Mouse (Mus musculus) ES-Bruce4 (cell line): ENCODE results near the gene Gm49342. TPM values are rescaled to one million over a fixed set of nuclear protein-coding genes. Genes with fewer than 3 reads are reported as not detected.

Source experiments
- H3K27ac ChIP-seq: 2 replicates; pipeline ENCODE4 v1.5.1; 2012; ENCODE audit warnings: low read length, inconsistent platforms; ENCODE audit not compliant: insufficient read depth
- H3K27me3 ChIP-seq: 2 replicates; pipeline ENCODE4 v1.6.1; 2012; ENCODE audit warnings: mild to moderate bottlenecking, low read length, inconsistent platforms; ENCODE audit not compliant: control insufficient read depth, poor library complexity, insufficient read depth, severe bottlenecking
- H3K36me3 ChIP-seq: 2 replicates; pipeline ENCODE4 v1.6.1; 2012; ENCODE audit warnings: inconsistent platforms, mild to moderate bottlenecking, low read length, moderate library complexity; ENCODE audit not compliant: control insufficient read depth, poor library complexity, insufficient read depth, severe bottlenecking
- H3K4me1 ChIP-seq: one replicate; pipeline ENCODE4 v1.8.1; 2011; ENCODE audit warnings: low read length; ENCODE audit not compliant: control insufficient read depth, insufficient read depth
- H3K4me3 ChIP-seq: 2 replicates; pipeline ENCODE4 v1.5.1; 2011; ENCODE audit warnings: low read depth, mild to moderate bottlenecking, low read length
- H3K9ac ChIP-seq: 2 replicates; pipeline ENCODE4 v1.6.1; 2012; ENCODE audit warnings: low read depth, mild to moderate bottlenecking, inconsistent platforms; ENCODE audit not compliant: poor library complexity, severe bottlenecking
- H3K9me3 ChIP-seq: replicated peaks from 2 replicates; pipeline ENCODE4 v1.6.1; 2012; ENCODE audit warnings: mild to moderate bottlenecking, low read length, inconsistent platforms; ENCODE audit not compliant: control insufficient read depth, poor library complexity, insufficient read depth, severe bottlenecking
- CTCF ChIP-seq: IDR thresholded peaks from one replicate; pipeline ENCODE4 v1.8.1; 2011; ENCODE audit warnings: low read depth, low read length
- EP300 ChIP-seq: IDR thresholded peaks from 2 replicates; pipeline ENCODE4 v1.6.1; 2011; ENCODE audit warnings: low read depth, low read length; ENCODE audit not compliant: insufficient read depth
- POLR2A ChIP-seq: IDR thresholded peaks from one replicate; pipeline ENCODE4 v1.8.1; 2011; ENCODE audit warnings: low read length; ENCODE audit not compliant: insufficient read depth
- polyA plus RNA-seq: library from polyadenylated mRNA; stranded (reverse); fragments of >200 nt; gene quantifications from 2 replicates; pipeline ENCODE4 v1.2.4, GENCODE M21; 2011; ENCODE audit warnings: low read depth; ENCODE audit not compliant: missing spikeins, insufficient read depth, insufficient read length

Gm49342 gene
- polyA plus RNA-seq, 1 experiment, result 24.9 TPM

GRCm38 (mm10) chr14:50991037-50991436, 46.7 kb downstream of the Gm49342 start:
- TF ChIP-seq EP300 (no peak), POLR2A (no peak)
- H3K27ac ChIP-seq, result no peak overlapping the region
- H3K4me1 ChIP-seq, result no peaks in the 10 kb centered on the region
- H3K9me3 ChIP-seq, result no peaks in the 10 kb centered on the region
- H3K36me3 ChIP-seq, result no peaks in the 10 kb centered on the region
- H3K27me3 ChIP-seq, result no peaks in the 10 kb centered on the region
- H3K9ac ChIP-seq, result no peak overlapping the region
- H3K4me3 ChIP-seq, result no peak overlapping the region

DNA sequence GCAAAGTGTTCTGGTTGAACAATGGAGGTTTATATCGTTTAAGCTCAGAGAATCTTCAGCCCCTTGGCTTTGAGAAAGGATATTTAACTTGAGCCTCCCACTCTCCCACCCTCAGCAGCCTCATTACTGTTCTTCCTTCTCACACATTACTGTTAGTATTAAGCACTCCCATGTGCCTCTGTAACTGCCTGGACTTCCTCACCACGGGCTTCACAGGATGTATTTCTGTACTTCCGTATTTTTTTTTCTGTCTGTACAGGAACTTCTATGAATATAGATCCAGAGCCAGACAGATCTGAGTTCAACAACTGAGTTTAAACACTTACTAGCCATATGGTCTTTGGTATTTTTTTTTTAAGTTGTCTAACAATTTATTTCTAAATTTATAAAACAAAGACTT, 52.8 kb downstream of the Gm49342 start:
- Histone ChIP-seq H3K4me3 (no peak overlapping the region), H3K9ac (no peak overlapping the region), H3K4me1 (no peaks in the 10 kb centered on the region), H3K36me3 (no peaks in the 10 kb centered on the region), H3K27me3 (no peaks in the 10 kb centered on the region), H3K27ac (no peak overlapping the region), H3K9me3 (no peaks in the 10 kb centered on the region)
- TF ChIP-seq EP300 (no peak), POLR2A (no peak), CTCF (no peak)

GRCm38 (mm10) chr14:50997999-50998666, 53.8 kb downstream of the Gm49342 start:
- H3K27me3 ChIP-seq, result no peaks in the 10 kb centered on the region
- no peaks in the 10 kb centered on the region for H3K9me3 ChIP-seq
- no peak overlapping the region for H3K9ac ChIP-seq
- no peak overlapping the region for H3K4me3 ChIP-seq
- H3K27ac ChIP-seq, result no peak overlapping the region
- H3K36me3 ChIP-seq, result no peaks in the 10 kb centered on the region
- TF ChIP-seq EP300 (no peak), POLR2A (no peak), CTCF (no peak)
- no peaks in the 10 kb centered on the region for H3K4me1 ChIP-seq

DNA sequence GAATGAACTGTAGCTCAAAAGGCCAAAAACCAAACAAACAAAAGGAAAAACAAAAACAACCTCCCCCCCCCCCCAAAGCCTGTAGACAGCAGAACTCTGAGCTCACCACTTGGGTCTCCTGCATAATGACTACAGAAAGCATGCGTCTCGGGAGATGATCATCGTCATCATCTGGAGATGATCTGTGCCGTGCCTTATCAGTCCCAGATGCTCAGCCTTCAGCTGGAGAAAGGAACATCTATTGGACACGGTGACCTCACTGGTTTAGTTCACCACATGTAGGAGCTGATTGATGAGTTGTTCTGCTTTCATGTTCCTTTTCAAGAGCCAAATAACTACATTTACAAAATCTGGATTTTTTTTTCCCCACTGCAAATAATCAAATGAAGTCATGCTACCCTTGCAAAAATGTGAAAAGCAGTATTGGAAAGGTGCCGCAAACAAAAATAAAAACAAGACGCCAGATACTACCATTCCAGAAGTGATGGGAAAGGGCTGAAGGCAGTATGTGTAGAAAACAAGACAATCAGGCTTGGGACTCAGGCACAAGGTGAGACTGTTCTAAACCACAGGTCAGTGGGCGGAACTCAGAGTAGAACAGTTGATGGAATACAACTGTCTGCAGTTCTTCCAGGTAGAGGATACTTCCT, 63.0 kb downstream of the Gm49342 start, which contains the start of gene Rnase10:
Rnase10 (plus strand) TSS at position 600 of the 650 bp plus-strand sequence.
- no peaks in the 10 kb centered on the region for H3K27me3 ChIP-seq
- no peak within 1 kb of the TSS for H3K27ac ChIP-seq
- peaks cover 4% of the 10 kb centered on the region; the same call in 1 of the 2 replicates for H3K9me3 ChIP-seq
- H3K36me3 ChIP-seq, result no peaks in the 10 kb centered on the region
- H3K4me3 ChIP-seq, result no peak within 1 kb of the TSS
- H3K9ac ChIP-seq, result no peak within 1 kb of the TSS
- H3K4me1 ChIP-seq, result no peaks in the 10 kb centered on the region
- TF ChIP-seq EP300, result no peak
- no peak for TF ChIP-seq POLR2A
- TF ChIP-seq CTCF, result no peak

DNA sequence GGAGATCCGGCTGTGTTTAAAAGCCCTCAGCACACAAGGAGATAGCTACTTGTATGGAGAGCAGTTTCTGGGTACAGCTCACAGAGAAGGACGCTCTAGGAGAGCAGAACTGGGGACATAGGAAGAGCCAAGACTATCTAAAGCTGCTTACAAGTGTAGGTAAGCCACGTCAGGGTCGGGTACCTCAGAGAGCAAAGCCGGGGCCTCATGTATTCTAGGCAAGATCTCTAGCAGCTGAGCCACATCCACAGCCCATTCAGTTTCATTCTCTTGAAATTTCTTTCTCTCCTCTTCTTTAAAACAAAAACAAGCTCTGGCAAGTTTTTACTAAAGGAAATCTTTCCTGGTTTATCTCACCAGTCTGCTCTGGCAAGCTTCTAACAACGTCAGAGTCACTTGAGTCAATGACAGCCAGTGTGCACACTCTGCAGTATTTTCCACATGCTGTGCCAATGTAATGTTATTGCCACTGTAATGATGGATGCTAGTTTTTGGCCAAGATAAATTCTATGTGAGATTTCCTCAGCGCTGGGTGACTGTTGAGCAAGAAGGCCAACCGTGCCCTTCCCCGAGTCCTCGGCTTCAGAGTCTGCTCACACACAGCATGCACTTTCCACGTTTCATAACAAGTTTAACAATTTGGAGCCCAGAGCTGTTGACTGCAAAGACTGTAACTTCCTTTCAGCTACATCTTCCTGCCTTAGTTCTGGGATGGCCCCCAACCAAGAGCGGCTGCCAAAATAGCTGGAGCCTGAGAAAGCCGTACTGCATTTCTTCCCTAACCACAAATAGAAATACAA, 63.8 kb downstream of the Gm49342 start:
- Histone ChIP-seq H3K4me3 (no peak overlapping the region), H3K9ac (no peak overlapping the region), H3K9me3 (peaks cover 4% of the 10 kb centered on the region; the same call in 1 of the 2 replicates), H3K27me3 (no peaks in the 10 kb centered on the region), H3K4me1 (no peaks in the 10 kb centered on the region), H3K36me3 (no peaks in the 10 kb centered on the region), H3K27ac (no peak overlapping the region)
- TF ChIP-seq POLR2A (no peak), CTCF (no peak), EP300 (no peak)
